Mouse (Mus musculus): Measurements from ENCODE around the gene Agpat2. TPM values are rescaled to one million over a fixed set of nuclear protein-coding genes. Genes with fewer than 3 reads are reported as not detected.

The Agpat2 gene
- polyA plus RNA-seq, 1 experiment from 2014 or later, result 9.6 TPM

DNA sequence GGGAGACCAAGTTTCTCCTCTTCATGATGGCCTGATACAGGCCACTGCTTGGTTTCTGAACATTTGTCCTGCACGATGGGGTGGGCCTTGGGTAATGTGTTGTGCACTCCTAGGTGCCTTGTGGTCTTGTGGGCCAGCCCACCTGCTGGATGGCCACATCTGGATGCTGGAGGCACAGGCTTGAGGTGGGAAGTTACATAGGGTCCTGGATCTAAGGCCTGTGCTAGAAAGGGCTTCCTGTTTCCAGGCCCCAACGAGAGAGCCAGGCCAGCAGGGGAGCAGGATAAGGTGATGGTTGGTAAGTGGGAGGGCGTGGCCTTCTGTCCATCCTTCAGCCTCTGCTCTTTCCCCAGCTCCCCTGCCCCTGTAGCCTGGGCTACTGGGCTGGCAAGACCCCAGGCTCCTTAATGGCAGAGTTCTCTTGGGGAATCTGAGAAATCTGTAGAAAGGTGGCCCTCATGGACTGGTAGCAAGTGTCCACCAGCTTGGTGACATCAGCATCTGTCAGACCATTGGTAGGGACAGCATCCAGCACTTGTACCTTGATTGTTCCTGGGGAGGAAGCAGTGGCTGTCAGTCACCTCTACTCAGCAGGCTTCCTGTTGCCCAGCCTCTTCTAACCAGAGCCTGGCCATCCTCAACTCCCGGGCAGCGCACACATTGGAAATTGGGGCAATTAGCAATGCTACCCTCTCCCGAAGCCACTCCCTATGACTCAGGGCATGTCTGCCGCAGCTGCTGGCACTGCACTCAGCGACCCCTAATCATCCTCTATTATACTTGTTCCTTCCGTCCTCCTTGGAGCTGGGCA lies 10.8 kb downstream of the Agpat2 start:
- no peak overlapping the region for H3K9ac ChIP-seq (replicated peaks)
- no peaks in the 10 kb centered on the region for H3K36me3 ChIP-seq
- 0 out of 2 replicates have a peak, but pooled peaks cover 3% of the 10 kb centered on the region for H3K27me3 ChIP-seq
- H3K9me3 ChIP-seq, result no peaks in the 10 kb centered on the region
- no peak for ATAC-seq (ENCODE audit: low FRiP score, low read depth)
- H3K4me2 ChIP-seq (replicated peaks), result no peak overlapping the region
- no peak overlapping the region for H3K4me3 ChIP-seq
- no peaks in the 10 kb centered on the region for H3K4me1 ChIP-seq
- H3K27ac ChIP-seq (replicated peaks), result no peak overlapping the region
- 83% methylated on average over 9 of the region's 9 CpGs for WGBS

DNA sequence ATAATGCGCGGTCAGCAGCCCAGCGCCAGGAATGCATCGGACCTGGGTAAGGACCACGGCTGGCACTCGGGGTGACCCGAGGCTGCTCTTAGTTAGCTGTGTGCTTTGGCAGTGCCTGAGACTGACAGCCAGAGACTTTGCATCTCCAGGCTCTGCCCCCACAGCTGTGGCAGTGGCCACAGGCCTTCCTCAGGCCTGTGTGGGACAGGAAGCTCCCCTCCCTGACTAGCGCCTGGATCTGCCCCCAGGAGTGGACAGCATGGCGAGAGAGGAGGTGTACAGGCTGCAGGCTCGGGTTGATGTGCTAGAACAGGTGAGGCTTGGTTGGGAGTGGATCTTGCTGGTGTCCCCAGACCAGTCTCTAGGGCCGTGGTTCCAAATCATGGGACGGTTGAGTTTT lies 12.8 kb downstream of the Agpat2 start:
- WGBS, result 88% methylated on average over 12 of the region's 12 CpGs
- H3K9ac ChIP-seq (replicated peaks), result no peak overlapping the region
- no peak overlapping the region for H3K4me2 ChIP-seq (replicated peaks)
- H3K36me3 ChIP-seq, result no peaks in the 10 kb centered on the region
- H3K27ac ChIP-seq (replicated peaks), result no peak overlapping the region
- peaks cover 6% of the 10 kb centered on the region for H3K4me1 ChIP-seq
- no peaks in the 10 kb centered on the region for H3K9me3 ChIP-seq
- no peak overlapping the region for H3K4me3 ChIP-seq
- H3K27me3 ChIP-seq, result no peaks in the 10 kb centered on the region
- no peak for ATAC-seq (ENCODE audit: low FRiP score, low read depth)

DNA sequence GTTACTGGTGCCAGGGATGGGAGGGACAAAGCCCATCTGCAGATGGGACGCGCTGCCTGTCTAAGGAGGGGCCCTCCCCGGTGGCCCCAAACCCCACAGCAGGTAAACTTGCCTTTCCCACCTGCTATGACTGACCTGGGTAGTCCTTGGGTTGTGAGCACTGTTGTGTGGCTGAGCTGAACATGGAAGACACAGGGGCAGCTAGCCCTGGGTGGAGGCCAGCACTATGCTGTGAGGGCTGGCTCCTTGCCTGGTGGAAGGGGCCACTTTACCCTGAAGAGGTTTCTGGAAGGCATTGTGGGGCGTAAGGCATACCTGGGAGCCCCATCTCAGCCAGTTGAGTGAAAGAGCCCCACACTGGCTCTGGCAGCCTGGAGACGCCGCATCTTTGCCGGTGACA lies 13.3 kb downstream of the Agpat2 start:
- WGBS, result 93% methylated on average over 7 of the region's 7 CpGs
- ATAC-seq (ENCODE audit: low FRiP score, low read depth), result no peak
- no peak overlapping the region for H3K4me2 ChIP-seq (replicated peaks)

DNA sequence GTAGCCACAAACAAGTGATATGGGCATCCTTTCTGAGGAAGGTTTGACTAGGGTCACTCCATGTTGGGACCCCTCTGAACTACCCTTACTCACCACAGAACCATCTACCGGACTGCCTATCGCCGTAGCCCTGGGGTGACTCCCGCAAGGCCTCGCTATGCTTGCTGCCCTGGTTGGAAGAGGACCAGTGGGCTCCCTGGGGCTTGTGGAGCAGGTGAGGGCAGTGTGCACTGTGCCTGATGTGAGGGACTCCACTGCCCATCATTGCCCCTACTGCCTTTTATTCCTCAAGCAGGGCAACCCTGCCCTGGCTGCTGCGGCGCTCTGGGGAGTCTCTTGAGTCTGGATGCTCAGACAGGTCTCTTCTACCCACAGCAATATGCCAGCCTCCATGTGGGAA lies 13.9 kb downstream of the Agpat2 start:
- Histone ChIP-seq H3K4me1 (peaks cover 10% of the 10 kb centered on the region), H3K4me3 (no peak overlapping the region), H3K9me3 (no peaks in the 10 kb centered on the region), H3K36me3 (no peaks in the 10 kb centered on the region), H3K4me2 (replicated peaks) (no peak overlapping the region), H3K9ac (replicated peaks) (no peak overlapping the region), H3K27me3 (peaks cover 3% of the 10 kb centered on the region; the same call in 1 of the 2 replicates), H3K27ac (replicated peaks) (no peak overlapping the region)
- ATAC-seq (ENCODE audit: low FRiP score, low read depth), result no peak
- 96% methylated on average over 7 of the region's 7 CpGs for WGBS

More for the DNA sequence above, 13.3 kb downstream of the Agpat2 start:
- Histone ChIP-seq H3K36me3 (no peaks in the 10 kb centered on the region), H3K27ac (replicated peaks) (no peak overlapping the region), H3K27me3 (no peaks in the 10 kb centered on the region), H3K4me3 (no peak overlapping the region), H3K9me3 (no peaks in the 10 kb centered on the region), H3K4me1 (peaks cover 10% of the 10 kb centered on the region), H3K9ac (replicated peaks) (no peak overlapping the region)

DNA sequence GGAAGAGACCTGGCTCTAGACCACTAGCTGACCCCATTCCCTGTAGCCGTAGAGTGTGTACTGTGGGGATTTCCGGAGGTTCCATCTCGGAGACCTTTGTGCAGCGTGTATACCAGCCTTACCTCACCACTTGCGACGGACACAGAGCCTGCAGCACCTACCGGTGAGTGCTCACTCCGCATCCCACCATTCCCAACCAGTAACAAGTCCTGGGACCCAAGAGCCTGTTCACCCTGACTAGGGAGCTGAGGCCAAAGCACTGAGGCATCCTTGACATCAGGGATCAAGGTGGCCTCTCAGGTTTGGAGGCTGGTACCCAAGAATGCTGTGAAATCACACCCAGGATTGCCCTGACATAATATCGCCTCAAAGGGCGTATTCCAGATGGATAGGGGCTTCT lies 14.9 kb downstream of the Agpat2 start:
- Histone ChIP-seq H3K4me1 (peaks cover 10% of the 10 kb centered on the region), H3K4me2 (replicated peaks) (no peak overlapping the region), H3K9me3 (no peaks in the 10 kb centered on the region), H3K27ac (replicated peaks) (no peak overlapping the region), H3K4me3 (no peak overlapping the region), H3K27me3 (peaks cover 7% of the 10 kb centered on the region; the same call in 1 of the 2 replicates), H3K9ac (replicated peaks) (no peak overlapping the region), H3K36me3 (no peaks in the 10 kb centered on the region)
- ATAC-seq (ENCODE audit: low FRiP score, low read depth), result no peak
- WGBS, result 91% methylated on average over 10 of the region's 10 CpGs

DNA sequence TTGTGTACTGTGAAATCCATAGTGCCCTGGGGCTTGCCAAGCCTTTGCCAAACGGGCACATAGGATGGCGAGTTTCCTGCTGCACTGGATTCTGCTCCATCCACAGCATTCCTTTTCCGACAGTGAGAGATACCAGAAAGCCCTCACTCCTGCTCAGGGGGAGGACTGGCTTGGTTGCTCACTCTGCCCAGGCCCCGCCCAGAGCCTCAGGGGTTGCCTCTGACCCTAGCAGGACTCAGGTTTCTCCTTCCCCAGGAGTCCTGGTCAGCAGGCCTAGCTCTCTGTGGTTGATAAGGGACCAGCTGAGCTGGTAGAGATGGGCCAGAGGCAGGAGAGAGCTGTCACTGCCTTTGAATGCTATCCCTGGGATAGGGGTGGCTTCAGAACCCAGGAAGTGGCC lies 15.6 kb downstream of the Agpat2 start:
- Histone ChIP-seq H3K36me3 (no peaks in the 10 kb centered on the region), H3K27me3 (peaks cover 7% of the 10 kb centered on the region; the same call in 1 of the 2 replicates), H3K4me2 (replicated peaks) (no peak overlapping the region), H3K4me3 (no peak overlapping the region), H3K9me3 (no peaks in the 10 kb centered on the region), H3K4me1 (peaks cover 10% of the 10 kb centered on the region), H3K27ac (replicated peaks) (no peak overlapping the region), H3K9ac (replicated peaks) (no peak overlapping the region)
- WGBS, result 59% methylated on average over 4 of the region's 4 CpGs
- no peak for ATAC-seq (ENCODE audit: low FRiP score, low read depth)

DNA sequence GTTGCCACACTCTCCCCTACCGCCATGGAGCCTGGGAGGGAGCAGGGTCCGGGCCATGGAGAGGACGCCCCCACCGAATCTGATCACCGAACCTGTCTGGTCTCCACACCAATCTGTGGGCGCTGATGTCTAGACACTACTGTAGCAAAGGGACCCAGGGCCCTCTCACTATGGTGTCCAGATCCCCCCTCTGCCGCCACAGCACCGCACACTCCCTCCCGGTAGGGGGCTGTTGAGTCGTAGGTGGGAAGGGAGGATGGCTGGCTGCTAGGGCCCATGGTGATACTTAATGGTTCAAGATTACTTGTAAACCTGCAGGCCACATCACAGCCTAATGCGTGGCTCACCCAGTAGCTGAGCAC lies 17.2 kb downstream of the Agpat2 start:
- peak; percentile 35; the same call in 1 of the 2 replicates for ATAC-seq (ENCODE audit: low FRiP score, low read depth)
- H3K36me3 ChIP-seq, result no peaks in the 10 kb centered on the region
- H3K9ac ChIP-seq (replicated peaks), result peak overlapping the region; percentile 63
- no peak overlapping the region; the same call in 1 of the 2 replicates for H3K27ac ChIP-seq (replicated peaks)
- H3K4me3 ChIP-seq, result peak overlapping the region; percentile 59
- WGBS, result 11% methylated on average over 11 of the region's 11 CpGs
- peaks cover 7% of the 10 kb centered on the region; the same call in 1 of the 2 replicates for H3K27me3 ChIP-seq
- H3K4me2 ChIP-seq (replicated peaks), result peak overlapping the region; percentile 73
- H3K4me1 ChIP-seq, result peaks cover 10% of the 10 kb centered on the region
- no peaks in the 10 kb centered on the region for H3K9me3 ChIP-seq

DNA sequence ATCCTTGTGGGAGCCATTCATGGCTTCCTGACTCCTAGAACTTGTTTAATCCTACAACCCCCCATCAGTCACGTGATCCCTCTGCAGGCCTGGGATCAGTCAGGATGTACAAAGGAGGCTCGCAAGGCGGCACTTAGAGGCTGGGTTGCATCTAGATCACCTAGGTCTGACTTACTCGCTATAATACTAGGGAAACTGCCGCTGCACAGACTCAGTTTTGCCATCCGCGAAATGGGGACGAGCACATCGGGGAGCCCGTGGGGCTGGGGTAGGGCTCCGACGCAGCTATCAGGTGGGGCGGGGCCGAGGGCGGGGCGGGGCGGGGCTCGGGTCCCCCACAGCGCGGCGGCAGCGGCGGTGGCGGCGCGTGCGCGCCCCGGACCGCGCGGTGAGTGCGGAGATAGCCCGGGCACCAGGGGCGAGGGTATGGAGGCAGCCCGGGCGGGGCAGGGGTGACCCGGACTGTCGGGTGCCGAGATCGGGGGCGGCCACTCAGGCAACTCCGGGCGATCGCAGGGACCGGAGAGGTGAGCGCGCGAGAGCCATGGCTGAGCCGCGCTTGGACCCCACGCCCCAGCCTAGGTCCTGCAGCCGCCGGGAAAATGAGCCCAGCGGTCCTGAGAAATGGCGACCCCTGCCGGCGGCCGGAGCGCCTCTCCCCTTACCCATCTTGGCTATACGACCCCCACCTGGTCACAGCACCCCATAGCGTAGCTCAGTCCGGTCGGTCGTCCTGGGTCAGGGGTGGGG lies 17.7 kb downstream of the Agpat2 start, which contains the start of gene Gm20532:
TSS of gene Gm20532 (plus strand) at position 346 of the 750 bp plus-strand sequence.
- no peaks in the 10 kb centered on the region for H3K36me3 ChIP-seq
- H3K9me3 ChIP-seq, result no peaks in the 10 kb centered on the region
- H3K27me3 ChIP-seq, result peaks cover 7% of the 10 kb centered on the region; the same call in 1 of the 2 replicates
- ATAC-seq (ENCODE audit: low FRiP score, low read depth), result peak; percentile 82
- H3K4me2 ChIP-seq (replicated peaks), result peak within 1 kb of the TSS; percentile 73
- H3K4me1 ChIP-seq, result peaks cover 10% of the 10 kb centered on the region
- WGBS, result under 1% methylated on average over 59 of the region's 65 CpGs
- H3K27ac ChIP-seq (replicated peaks), result no peak within 1 kb of the TSS; the same call in 1 of the 2 replicates
- H3K9ac ChIP-seq (replicated peaks), result peak within 1 kb of the TSS; percentile 63
- peak within 1 kb of the TSS; percentile 59 for H3K4me3 ChIP-seq

DNA sequence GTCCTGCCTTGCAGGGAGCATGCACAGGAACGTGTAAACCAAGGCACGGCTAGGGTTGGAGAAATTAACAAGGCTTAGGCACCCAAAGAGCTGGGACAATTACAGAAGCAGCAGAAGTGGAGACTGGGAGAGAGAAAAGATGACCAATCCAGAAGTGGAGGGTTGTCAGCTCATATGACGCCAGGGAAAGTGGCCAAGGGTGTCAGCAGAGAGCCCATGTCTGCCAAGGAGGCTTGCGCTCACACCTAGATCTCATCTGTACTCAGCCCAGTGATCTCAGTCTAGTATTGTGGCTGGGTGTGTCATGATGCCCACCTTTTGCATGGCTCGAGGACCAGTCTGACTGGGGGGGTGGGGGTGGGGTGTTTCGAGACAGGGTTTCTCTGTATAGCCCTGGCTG lies 18.5 kb downstream of the Agpat2 start:
- Histone ChIP-seq H3K9ac (replicated peaks) (no peak overlapping the region), H3K27me3 (peaks cover 7% of the 10 kb centered on the region; the same call in 1 of the 2 replicates), H3K9me3 (no peaks in the 10 kb centered on the region), H3K4me3 (no peak overlapping the region), H3K4me1 (peaks cover 10% of the 10 kb centered on the region), H3K27ac (replicated peaks) (no peak overlapping the region), H3K4me2 (replicated peaks) (no peak overlapping the region), H3K36me3 (no peaks in the 10 kb centered on the region)
- no peak for ATAC-seq (ENCODE audit: low FRiP score, low read depth)
- WGBS, result 64% methylated on average over 6 of the region's 6 CpGs

DNA sequence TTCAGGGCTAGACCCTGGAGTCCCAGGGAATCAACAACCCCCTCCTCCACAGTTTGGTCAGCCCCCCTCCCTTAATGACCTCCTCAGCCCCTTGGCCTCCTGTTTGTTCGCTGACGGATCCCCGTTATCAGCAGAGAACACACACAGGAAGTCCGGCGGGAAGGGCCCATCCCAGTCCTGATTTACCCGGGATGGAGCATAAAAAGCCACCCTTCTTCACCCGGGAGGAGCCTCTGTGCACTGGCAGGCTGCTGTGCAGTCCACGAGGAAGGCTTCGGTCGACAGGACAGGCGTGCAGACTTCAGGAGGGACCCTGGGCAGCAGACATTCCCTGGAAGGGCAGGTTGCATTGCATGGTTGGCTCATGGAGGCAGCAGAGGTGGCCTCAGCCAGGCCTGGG lies 20.6 kb downstream of the Agpat2 start:
- Histone ChIP-seq H3K9ac (replicated peaks) (no peak overlapping the region), H3K9me3 (no peaks in the 10 kb centered on the region), H3K4me2 (replicated peaks) (no peak overlapping the region), H3K36me3 (no peaks in the 10 kb centered on the region), H3K27ac (replicated peaks) (no peak overlapping the region), H3K4me3 (no peak overlapping the region), H3K4me1 (peaks cover 10% of the 10 kb centered on the region), H3K27me3 (peaks cover 7% of the 10 kb centered on the region; the same call in 1 of the 2 replicates)
- ATAC-seq (ENCODE audit: low FRiP score, low read depth), result no peak
- 80% methylated on average over 11 of the region's 11 CpGs for WGBS

DNA sequence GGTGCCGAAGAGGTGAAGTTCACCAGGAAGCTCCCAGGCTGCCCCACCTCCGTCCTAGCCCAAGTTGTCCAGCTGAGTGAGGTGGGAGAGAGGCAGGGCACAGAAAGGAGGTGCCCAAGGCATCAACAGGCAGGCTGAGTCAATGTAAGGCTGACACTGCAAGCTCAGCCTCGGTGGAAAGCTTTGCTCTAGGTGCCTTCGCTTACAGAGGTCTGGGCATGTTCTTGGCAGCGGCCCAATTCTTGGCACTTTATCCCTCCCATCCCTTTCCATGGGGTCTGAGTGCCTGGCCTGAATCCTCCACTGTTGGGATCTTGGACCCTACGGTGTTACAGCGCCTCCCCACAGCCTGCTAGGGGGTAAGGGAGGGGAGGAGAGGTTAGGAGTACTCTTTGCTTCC lies 21.5 kb downstream of the Agpat2 start:
- Histone ChIP-seq H3K9me3 (no peaks in the 10 kb centered on the region), H3K4me2 (replicated peaks) (no peak overlapping the region), H3K4me3 (no peak overlapping the region), H3K27me3 (peaks cover 7% of the 10 kb centered on the region; the same call in 1 of the 2 replicates), H3K36me3 (no peaks in the 10 kb centered on the region), H3K9ac (replicated peaks) (no peak overlapping the region), H3K4me1 (peaks cover 10% of the 10 kb centered on the region), H3K27ac (replicated peaks) (no peak overlapping the region)
- WGBS, result 81% methylated on average over 7 of the region's 7 CpGs
- no peak for ATAC-seq (ENCODE audit: low FRiP score, low read depth)

DNA sequence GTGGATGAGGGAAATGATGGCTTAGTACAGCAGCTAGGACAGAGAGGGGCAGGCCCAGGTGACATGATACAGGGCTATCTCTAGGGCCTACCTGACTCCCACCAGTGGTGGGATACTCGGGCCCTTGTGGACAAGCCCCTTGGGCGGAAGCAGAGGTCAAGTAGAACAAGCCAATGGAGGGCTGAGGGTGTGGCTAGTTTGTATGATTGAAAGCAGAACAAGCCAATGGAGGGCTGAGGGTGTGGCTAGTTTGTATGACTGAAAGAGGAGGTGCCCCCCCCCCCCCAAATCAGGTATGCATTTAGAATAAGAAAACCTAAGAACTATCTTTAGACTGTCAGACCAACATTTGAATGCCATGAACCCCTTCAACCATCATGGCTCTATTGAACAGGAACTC lies 22.0 kb downstream of the Agpat2 start:
- Histone ChIP-seq H3K4me2 (replicated peaks) (no peak overlapping the region), H3K27ac (replicated peaks) (no peak overlapping the region), H3K9ac (replicated peaks) (no peak overlapping the region), H3K4me3 (no peak overlapping the region), H3K4me1 (peaks cover 10% of the 10 kb centered on the region), H3K36me3 (no peaks in the 10 kb centered on the region), H3K27me3 (peaks cover 7% of the 10 kb centered on the region; the same call in 1 of the 2 replicates), H3K9me3 (no peaks in the 10 kb centered on the region)
- 59% methylated on average over 2 of the region's 2 CpGs for WGBS
- no peak for ATAC-seq (ENCODE audit: low FRiP score, low read depth)

All from midbrain, embryonic 12.5 days (tissue).